Mouse (Mus musculus) R1 (cell line): ENCODE measurements around the gene Tlr13.

Experiments
- DNase-seq: peaks from one replicate; pipeline ENCODE4 v3.0.0-alpha.2; 2018; ENCODE audit warnings: low read depth, low spot score

Tlr13 gene

DNA sequence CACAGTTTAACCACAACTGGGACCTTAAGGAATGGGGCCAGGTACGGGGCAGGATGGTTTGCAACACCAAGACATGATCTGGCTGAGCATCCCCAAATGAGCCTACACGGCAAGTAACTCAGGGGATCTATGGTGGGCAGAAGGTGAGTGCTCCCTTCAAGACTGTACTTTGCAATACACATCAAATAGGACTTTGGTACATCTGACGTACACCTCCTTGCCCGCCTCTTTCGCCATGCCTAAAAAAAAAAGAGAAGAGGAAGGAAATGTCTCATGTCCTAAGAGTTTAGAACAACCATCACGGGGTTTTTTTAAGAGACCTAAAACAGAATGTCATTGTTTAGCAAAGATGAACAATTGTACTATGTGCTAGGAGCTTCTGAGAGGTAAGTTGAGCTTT is at the start of gene Tlr13:
Gene Tlr13, plus strand, starts transcription at position 269 of the 400 bp plus-strand sequence.
- DNase-seq = no peak

DNA sequence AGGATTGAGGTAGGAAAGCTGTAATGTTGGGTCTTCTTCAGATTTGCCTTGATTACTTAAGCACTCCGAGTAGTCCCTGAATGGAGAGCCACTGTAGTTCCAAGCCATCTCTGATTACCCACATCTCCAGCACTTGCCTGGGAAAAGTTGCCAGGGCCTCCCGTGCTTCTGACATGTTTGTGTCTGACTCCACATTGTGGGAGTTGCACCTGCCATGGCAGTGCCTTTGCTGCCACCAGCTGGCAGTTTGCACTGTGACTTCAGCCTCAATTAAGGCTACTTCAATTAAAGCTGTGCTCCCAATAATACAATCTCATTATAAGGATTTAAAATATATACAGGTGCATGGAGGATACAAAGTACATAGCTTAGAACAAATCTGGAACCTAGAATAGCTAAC is 37.5 kb upstream of the Tlr13 start:
- peak; percentile 10 for DNase-seq

DNA sequence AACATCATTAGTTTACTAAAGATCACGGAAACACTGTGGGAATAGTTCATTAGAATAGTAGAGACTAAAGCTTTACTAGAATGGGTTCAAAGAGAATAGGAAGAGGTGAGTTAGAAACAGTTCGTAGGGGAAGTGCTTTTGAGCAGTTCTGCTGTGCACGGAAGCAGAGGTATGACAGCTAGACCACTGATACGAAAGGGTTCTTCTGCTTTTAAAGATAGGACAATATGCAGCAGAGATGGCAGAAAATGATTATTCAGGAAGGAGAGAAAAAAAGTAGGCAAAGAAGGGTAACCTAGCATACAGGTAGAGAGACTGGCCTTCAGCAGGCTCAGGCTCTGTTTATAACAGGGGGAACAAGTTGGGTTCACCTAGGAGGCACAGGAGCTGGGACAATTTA is 29.1 kb upstream of the Tlr13 start:
- no peak for DNase-seq

DNA sequence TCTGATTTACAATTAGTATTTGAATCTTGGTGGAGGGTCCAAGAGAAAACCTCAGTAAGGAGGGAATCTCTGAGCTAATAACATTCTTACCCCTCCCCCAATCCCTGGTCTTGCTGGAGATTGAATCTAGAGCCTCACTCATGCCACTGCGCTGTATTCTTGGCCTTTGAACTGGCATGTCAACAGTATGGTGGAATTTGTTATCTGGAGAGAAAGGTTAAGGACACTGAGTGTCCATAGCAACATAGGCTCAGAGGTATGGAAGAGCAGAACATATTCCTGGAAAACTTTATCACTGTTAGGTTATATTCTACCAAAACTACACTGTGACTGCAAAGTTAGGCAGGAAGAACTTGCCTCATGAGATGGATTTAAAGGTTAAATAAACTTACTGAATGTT is 28.3 kb upstream of the Tlr13 start:
- no peak for DNase-seq

DNA sequence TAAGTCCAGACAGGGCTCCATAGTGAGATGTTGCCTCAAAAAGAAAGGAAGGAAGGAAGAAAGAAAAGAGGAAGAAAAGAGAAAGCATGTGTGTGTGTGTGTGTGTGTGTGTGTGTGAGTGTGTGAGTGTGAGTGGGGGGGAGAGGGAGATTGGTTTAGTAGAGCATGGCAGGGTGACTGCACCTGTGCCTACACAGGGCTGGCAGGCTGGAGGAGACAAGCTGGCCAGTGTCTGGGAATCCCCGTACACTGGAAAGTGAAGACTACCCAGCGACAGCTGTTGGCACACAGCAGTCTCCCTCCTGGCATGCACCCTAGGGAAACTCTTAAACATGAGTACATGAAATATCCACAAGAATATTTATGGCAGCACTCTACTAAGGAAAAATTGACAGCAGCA is 20.2 kb upstream of the Tlr13 start:
- no peak for DNase-seq

DNA sequence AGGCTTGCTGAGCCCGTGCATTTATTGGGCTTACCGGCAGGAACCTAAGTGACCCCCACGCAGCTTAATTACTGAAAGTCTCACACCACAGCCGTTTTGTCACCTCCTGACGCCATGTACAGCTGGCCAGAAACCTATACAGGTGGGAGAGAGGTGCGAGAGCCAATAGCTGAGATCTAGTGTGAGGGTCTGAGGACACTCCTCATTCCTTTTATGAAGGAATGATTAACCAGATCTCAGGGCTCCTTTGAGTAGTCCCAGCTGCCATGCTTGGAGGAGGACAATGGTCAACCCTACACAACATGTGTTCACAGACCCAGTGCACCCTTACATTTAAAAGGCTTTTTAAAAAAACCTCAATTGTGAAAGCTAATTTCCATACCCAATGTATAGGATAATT is 14.7 kb upstream of the Tlr13 start:
- no peak for DNase-seq

DNA sequence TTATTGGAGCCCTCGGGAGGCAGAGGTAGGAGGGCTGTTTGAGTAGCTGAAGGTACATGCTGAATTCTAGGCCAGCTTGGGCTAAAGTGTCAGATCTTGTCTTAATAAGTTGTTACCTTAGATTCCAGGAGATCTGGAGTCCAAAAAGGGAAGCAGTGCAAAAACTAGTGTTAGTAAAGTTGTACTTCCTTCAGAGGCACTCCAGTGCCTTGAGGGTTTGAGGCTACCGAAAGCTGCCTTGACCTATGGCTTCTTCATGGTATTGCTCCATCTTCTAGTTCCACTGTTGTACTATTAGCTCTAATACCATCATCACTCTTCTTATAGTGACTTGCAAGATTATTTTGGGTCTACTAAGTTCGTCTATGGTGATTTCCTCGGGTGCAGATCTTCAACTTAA is 13.1 kb upstream of the Tlr13 start:
- DNase-seq = no peak

DNA sequence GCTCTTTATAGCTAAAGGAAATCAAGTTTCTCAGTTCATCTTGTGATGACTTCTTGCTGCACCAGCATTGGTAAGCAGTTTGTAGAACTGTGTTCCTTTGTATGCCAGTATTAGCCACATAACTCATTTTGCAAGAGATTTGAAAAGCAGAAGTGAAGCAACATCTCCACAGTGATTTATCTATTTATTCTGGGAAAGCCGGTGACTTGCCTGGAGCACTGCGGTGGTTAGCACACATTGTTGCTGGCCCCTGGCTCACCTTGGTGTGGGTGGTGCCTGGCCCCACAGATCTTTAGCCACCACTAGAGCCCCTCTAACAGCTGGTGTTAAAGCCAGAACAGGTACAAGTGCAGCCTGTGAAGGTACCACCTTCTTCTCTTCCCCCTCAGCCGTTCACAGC is 8.1 kb upstream of the Tlr13 start:
- no peak for DNase-seq

DNA sequence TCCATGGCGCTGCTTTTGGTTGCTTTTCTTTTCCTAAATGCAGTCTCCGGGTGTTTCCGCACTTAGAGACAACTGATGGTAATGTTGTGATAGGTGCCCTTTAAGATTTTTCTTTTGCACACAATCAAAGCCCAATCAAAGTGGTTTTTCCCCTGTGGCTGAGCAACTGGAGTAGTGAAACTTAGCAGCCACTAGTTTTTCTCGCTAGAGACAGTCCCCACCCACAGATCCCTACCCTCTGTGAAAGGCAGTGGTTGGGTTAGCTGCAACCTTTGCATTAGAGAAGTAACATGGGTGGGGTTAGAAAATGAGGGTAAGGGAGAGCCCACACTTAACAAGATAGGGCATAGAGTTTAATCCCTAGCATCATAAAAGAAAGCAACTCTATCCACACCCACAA is 7.5 kb upstream of the Tlr13 start:
- no peak for DNase-seq

DNA sequence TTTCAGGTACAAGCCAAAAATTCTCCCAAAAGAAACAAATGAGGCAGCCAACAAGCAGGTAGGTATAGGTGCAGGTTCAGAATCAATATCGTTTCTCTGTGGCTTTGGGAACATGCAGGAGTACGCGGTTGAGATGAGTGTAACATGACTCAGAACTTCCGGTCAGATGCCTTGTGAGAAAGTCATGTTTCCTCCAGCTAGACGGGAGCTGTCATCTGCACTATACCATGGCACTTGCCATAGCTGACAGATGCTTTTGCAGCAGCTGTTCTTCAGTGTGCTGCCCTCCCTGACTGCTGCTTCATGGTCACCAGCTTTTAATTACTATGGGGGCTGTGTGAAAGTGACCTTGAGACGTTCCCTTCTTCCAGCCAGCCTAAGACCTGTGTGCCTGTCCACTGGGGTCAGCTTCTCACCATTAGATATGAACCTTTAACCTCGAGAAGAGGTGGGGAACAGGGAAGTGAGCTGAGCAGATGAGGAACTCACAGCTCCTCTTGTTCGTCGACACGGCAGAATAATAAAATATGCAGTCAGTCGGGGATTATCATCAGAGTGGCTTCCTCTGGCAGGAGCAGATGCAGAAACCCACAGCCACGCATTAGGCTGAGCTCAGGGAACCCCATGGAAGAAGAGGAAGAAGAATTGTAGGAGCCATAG is 7.0 kb upstream of the Tlr13 start:
- no peak for DNase-seq

DNA sequence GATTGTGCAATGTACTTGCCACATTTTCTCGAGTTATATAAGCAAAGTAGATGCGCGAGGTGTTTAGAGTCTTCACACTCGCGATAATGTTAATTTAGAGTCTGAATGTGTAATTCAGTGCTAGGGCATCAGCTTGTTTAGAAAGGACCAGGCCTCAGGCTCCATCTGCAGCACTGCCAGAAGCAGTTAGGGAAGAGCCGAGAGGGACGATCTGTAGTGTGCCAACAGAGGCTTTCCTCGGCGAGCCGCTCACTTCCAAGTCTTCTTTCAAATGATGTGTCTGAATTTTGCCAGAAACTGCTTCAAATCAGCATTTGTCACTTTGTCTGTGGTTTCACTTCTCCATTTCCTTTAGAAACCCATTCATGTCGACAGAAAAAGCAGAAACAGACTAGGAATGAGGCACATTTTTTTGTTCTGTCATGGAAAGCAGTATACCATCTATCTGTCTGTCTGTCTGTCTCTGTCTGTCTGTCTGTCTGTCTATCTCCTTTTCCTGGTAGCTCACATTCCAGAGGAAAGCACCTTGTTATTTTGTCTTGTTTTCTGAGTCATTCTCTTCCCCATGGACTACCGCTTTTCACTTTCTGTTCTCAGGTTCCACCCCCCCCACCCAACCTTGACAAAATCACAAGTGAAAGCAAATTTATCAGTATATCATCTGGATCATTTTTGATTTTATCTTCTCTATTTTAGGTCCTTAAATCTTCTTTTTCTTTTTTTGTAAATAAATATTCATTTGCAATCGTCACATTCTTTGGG is 3.5 kb upstream of the Tlr13 start:
- no peak for DNase-seq

DNA sequence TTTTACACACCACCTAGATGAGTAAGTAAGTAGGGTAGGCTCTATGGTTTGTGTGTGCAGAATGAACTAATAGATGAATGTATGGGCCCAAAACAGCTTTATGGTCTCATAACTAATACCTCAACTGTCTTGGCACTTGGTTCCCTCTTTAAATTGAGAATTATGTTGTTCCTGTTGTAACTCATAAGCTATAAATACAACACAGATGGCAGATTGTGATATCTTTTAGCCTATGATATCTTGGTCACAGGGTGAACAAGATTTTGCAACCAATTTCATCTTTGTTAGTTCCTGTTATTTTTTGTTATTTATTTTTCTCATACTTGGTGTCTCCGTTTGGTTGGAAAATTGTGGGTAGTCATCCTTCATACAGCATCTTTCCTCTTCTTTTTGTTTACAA is 5.2 kb downstream of the Tlr13 start:
- DNase-seq = no peak

DNA sequence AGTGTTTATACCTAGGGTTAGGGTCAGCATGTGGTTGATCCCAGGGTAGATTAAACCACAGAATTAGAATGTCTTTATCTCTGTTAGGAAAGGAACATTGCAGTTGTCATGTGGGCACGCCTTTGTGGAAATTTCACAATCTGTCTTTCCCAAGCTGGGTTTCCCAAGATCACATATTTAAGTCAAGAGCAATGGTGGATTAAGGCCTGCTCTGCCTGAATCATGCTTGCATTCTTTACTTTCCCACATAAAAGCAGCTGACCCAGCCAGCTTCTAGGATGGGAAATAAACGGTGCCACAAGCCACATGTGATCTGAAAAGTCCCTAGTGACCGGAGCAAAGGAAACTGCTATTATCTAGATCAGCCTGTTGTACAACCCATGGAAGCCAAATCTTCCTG is 6.5 kb downstream of the Tlr13 start:
- DNase-seq = no peak

DNA sequence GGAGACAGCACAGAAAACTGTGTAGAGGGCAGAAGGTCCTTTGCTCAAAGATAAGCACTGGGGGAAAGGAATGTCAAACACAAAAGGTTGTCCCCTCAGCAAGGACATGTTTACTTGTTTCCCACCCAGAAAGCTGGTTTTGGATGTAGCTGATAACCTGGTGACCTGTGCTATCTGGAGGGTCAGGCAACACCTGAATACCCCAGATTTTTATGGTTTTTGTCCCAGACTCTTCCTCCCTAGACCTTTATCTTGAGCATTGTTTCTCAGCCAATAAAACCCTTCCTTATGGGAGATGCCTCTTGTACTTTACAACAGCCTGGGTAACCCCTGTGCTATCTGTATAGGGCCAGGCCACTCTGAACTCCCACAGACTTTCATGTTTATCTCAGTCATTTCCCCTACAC is 11.2 kb downstream of the Tlr13 start:
- DNase-seq = no peak

DNA sequence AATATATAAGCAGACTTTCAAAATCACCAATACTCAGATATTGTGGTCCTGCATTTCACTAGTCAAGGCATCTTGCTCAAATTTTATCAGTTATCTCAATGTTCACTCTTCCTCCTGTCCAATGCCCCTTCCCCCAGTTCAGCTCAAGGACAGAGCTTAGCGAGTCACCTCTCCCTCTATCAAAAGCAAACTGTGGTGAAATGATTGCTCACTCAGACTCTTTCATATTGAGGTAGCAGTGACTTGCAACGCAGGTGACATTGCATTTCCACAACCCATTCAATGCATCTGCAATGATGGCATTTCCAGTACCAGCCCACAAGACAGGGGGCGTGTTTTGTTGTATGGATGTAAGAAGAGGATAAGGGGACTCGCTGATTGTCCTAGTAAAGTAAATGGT is 12.9 kb downstream of the Tlr13 start:
- no peak for DNase-seq

DNA sequence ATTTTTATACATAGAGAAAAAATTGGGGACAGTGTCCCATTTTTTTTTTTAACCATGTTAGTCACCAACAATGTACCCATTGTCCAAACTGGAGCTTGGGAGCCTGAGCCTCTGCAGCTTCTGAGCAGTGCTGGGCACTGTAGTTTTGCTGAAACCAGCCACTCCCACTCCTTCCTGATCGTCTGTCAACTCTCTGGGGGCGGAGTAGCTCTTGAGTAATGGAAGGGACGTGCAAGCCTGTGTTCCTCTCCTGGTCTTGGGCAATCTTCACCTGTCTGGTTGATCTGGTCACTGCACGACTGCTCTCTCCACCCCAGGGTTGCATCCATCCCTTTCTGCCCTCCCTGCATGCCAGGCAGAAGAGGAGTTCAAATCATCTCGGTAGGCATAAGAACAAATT is 21.0 kb downstream of the Tlr13 start:
- no peak for DNase-seq

DNA sequence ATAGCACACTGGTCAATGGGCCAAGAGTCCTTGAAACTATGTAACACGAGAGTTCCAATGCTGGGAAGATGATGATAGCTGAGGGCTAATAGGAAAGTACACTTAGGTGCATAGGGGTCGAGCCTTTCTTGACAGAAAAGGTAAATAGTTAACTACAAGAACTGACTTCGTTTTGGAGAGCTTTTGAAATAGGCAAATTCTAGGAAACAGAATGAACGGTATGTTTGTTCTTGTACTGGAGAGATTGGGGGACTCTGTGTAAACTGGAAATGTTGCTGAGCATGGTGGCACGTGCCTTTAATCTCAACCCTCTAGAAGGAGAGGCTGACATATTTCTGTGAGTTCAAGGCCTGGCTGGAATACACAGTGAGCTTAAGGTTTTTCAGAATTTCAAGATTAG is 21.6 kb downstream of the Tlr13 start:
- DNase-seq = no peak

DNA sequence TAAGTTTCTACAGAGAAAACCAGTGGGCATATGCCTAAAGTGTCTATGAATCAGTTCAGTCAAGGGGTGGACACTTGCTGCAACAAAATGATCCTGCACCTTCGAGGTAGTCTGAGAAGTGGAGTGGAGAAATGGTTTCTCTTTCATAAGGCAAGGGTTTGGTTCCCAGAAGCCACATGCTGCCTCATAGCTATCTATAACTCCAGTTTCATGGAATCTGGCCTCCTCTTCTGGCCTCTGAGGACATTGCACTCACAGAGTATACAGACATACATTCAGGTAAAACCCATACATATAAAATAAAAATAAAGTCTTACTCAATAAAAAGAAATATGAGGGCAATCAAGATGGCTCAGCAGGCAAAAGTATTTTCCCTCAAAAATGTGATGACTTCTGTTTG is 22.1 kb downstream of the Tlr13 start:
- DNase-seq = peak; percentile 9

DNA sequence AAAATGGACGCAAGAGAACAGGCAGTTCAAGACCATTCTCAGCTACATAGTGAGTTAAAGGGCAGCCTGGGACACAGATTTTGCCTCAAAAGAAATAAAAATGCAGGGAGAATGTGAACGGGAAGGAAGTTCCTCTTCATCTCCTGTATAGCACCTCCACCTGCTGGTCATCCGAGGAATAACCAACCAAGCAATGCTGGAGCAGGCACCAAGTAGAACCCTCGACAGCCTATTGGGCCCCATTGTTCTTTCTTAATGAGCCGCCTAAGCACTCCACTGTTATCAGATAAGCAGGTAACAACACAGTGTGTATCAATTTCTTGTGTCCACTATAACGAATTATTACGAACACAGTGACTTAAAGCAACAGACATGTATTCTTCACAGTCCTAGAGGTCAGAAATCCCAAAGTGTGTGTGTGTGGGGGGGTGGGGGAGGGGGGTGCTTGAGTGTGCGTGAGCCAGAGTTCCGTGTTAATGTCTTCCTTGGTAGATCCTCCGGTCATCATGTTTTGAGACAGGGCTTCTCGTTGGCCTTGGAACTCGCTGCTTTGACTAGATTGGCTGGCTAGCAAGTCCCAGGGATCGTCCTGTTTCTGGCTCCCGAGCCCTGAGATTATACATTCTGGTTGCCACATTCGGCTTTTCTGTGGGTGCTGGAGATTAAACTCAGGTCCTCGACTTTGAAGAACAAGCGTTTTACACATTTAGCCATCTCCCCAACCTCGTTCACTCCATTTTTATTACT is 28.3 kb downstream of the Tlr13 start:
- peak; percentile 85 for DNase-seq

DNA sequence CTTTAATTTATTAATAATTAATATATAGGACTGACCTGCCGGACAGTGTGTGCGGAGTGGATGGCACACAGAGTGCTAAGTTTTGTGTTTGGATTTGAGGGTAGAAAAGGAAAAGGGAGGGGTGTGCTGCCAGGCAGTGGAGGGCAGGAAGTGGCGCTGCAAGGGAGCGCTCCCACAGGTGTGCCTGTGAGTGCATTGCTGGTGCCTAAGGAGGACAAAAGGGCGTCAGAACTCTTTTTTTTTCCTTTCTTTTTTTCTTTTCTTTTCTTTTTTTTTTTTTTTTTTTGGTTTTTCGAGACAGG is 28.8 kb downstream of the Tlr13 start:
- DNase-seq = peak; percentile 21

DNA sequence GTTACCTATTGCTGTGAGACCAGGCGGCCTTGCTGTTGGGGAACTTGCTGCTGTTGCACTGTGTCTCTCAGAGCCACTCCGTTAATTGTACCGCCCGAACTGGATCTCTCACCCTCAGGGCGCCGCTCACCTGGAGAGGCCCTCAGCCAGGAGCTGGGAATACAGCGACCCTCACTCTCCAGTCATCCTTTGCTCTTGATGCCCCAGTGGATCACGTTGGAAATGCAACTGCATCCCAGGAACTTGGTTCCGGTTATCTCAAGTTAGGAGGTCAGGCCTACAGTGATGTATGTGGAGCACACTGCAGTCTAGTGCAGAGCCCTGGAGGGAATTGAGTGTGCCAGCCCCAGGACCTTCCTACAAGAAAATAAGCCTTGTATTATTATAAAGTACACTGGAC is 33.3 kb downstream of the Tlr13 start:
- peak; percentile 65 for DNase-seq

DNA sequence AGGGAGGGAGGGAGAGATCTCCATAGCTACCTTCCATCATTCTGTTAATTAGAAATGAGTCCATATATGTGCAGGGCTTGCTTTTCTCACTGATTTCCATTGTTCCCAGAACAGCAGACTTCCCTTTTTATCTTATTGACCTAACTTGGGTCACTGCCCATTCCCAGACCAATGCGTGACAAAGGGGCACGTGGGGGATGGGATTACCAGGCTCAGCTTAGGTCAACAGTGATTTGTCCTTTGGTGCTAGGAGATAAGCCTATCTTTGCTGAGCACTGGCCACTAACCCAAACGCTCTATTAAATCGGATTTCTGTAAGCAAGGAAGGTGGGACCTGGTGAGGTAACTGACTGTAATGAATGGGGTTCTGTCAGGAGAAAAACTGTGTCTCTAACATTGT is 41.3 kb downstream of the Tlr13 start:
- no peak for DNase-seq

DNA sequence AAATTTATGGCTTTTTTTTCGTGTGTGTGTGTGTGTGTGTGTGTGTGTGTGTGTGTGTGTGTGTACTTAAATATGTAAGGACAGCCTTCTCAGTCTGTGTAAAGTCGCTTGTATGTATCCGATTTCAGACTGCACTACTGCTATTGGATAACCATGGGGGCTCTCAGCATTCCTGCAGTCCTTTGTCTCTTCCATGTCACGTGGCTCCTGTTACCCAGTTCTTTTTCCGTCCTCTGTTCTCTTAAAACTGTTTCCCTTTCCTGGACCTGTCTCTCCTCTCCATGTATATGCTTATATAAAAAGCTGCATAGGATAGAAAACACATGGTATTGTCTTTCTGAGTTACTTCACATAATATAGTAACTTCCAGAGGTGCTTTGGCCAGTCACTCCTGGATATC is 42.7 kb downstream of the Tlr13 start:
- DNase-seq = peak; percentile 70
